Mouse (Mus musculus) limb, embryonic 12.5 days (tissue): ENCODE measurements at regions not wholly inside any gene's neighbourhood (a gene's known extent, or its start where the extent isn't known, plus 50 kb on each side); places are given as distances from the start of the nearest gene placed in this dataset.

Source experiments
- ATAC-seq: fragments of 200-750 bp; cut with Nextera tagmentation; 2 replicates; pipeline ENCODE4 v1.8.0; 2017; ENCODE audit warnings: low read depth, moderate TSS enrichment; ENCODE audit not compliant: insufficient number of reproducible peaks, insufficient read depth, low FRiP score, low TSS enrichment
- H3K27ac ChIP-seq: fragments of 300-500 bp; sonication (generic); 2 replicates; pipeline ENCODE4 v1.5.1; 2016; ENCODE audit warnings: mild to moderate bottlenecking, moderate library complexity
- H3K27me3 ChIP-seq: fragments of 300-500 bp; sonication (generic); 2 replicates; pipeline ENCODE4 v1.6.1; 2016; ENCODE audit warnings: mild to moderate bottlenecking, moderate library complexity
- H3K36me3 ChIP-seq: fragments of 300-500 bp; sonication (generic); 2 replicates; pipeline ENCODE4 v1.6.1; 2016; ENCODE audit warnings: mild to moderate bottlenecking, moderate library complexity
- H3K4me1 ChIP-seq: fragments of 300-500 bp; sonication (generic); replicated peaks from 2 replicates; pipeline ENCODE4 v1.6.1; 2016
- H3K4me2 ChIP-seq: fragments of 300-500 bp; sonication (generic); 2 replicates; pipeline ENCODE4 v1.6.1; 2016; ENCODE audit warnings: mild to moderate bottlenecking, moderate library complexity
- H3K4me3 ChIP-seq: fragments of 300-500 bp; sonication (generic); replicated peaks from 2 replicates; pipeline ENCODE4 v1.5.1; 2016; ENCODE audit warnings: mild to moderate bottlenecking
- H3K9ac ChIP-seq: fragments of 300-500 bp; sonication (generic); replicated peaks from 2 replicates; pipeline ENCODE4 v1.6.1; 2016; ENCODE audit warnings: mild to moderate bottlenecking, moderate library complexity
- H3K9me3 ChIP-seq: fragments of 300-500 bp; sonication (generic); 2 replicates; pipeline ENCODE4 v1.6.1; 2016; ENCODE audit warnings: mild to moderate bottlenecking, moderate library complexity
- WGBS: fragments of 180-500 bp; shearing (Covaris S2); methylation state at CpG from one replicate; pipeline ENCODE4 v1.1.7; 2016; 5-methylcytosine and 5-hydroxymethylcytosine counted together

- Histone ChIP-seq H3K4me3 (no peak overlapping the region), H3K4me1 (no peaks in the 10 kb centered on the region; the same call in 1 of the 2 replicates), H3K4me2 (no peak overlapping the region), H3K9me3 (no peaks in the 10 kb centered on the region), H3K9ac (no peak overlapping the region), H3K27ac (no peak overlapping the region), H3K27me3 (no peaks in the 10 kb centered on the region), H3K36me3 (no peaks in the 10 kb centered on the region)
- peak; percentile 47; the same call in 1 of the 2 replicates for ATAC-seq
- WGBS, result 76% methylated on average over 1 of the region's 1 CpGs
Observed at GRCm38 (mm10) chr7:40257733-40258376, 640.3 kb upstream of the Vstm2b start.

DNA sequence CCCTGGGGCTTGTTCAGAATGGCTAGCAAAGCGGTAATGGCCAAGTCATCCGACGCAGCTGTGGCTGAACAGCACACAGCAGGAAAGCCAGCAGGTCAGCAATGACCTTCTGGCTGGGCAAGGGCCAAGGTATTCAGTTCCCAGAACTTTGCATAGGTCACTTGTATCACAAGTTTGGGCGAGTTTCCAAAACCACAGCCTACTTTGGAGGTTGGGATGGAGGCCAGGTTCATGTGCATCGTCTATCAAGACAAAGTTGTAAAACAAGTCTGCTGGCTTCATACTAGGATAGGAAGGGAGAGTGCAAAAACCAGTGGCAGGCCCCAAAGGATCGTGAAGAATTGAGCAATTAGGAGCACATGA lies 639.8 kb upstream of the Vstm2b start:
- no peak overlapping the region for H3K4me2 ChIP-seq
- H3K27ac ChIP-seq, result no peak overlapping the region
- no peaks in the 10 kb centered on the region for H3K36me3 ChIP-seq
- WGBS, result 59% methylated on average over 6 of the region's 6 CpGs
- H3K4me1 ChIP-seq, result no peaks in the 10 kb centered on the region; the same call in 1 of the 2 replicates
- no peaks in the 10 kb centered on the region for H3K9me3 ChIP-seq
- ATAC-seq, result peak; percentile 68; the same call in 1 of the 2 replicates
- H3K4me3 ChIP-seq, result no peak overlapping the region
- H3K27me3 ChIP-seq, result no peaks in the 10 kb centered on the region
- H3K9ac ChIP-seq, result no peak overlapping the region

- ATAC-seq, result no peak; the same call in 1 of the 2 replicates
- WGBS, result 35% methylated on average over 2 of the region's 2 CpGs
- no peak overlapping the region for H3K4me2 ChIP-seq
- H3K4me1 ChIP-seq, result peaks cover 4% of the 10 kb centered on the region; the same call in 1 of the 2 replicates
- H3K36me3 ChIP-seq, result no peaks in the 10 kb centered on the region
- H3K9ac ChIP-seq, result no peak overlapping the region
- H3K27ac ChIP-seq, result no peak overlapping the region
- no peaks in the 10 kb centered on the region for H3K27me3 ChIP-seq
- H3K9me3 ChIP-seq, result no peaks in the 10 kb centered on the region
- no peak overlapping the region for H3K4me3 ChIP-seq
Observed at GRCm38 (mm10) chr7:40273459-40274072, 624.6 kb upstream of the Vstm2b start.

DNA sequence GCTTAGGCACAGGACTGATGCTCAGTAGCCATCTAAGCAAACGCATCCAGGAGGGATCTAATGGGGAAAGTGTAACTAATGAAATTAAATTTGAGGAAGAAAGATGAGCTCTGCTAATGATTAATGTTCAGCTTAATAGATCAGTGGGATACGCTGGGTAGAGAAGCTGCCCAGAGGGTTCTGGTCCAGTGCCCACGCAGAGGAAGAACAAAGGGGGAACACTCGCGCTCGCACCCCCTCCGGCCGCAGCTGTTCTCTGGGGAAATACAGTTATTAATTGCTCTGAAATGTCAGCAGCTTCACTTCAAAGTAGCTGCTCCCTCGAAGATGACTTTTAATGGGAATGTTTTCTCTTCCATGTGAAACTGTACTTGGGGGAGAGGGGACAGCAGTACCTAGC lies 623.0 kb upstream of the Vstm2b start:
- Histone ChIP-seq H3K36me3 (no peaks in the 10 kb centered on the region), H3K27ac (no peak overlapping the region), H3K4me3 (no peak overlapping the region), H3K9me3 (no peaks in the 10 kb centered on the region), H3K9ac (no peak overlapping the region), H3K27me3 (no peaks in the 10 kb centered on the region), H3K4me2 (no peak overlapping the region), H3K4me1 (peaks cover 4% of the 10 kb centered on the region; the same call in 1 of the 2 replicates)
- WGBS, result 74% methylated on average over 9 of the region's 9 CpGs
- no peak for ATAC-seq

DNA sequence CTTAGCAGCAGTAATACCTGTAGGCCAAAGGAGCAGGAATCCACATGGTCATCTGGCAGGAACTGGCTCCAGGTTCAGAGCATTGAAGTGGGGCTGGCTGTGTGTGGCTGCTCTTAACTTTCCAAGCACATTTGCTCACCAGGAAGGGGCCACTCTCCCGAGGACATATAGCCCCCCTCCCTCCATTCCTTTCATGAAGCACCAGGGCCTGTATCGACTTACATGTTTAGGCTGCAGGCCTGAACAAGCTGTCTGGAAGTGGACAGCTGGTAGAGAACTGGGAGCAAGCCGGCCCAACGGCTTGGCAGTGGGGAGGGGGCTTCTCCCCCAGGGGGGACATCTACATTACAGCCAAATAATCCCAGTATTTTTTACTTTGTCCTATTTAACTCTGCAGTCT lies 622.5 kb upstream of the Vstm2b start:
- Histone ChIP-seq H3K27ac (no peak overlapping the region), H3K9me3 (no peaks in the 10 kb centered on the region), H3K4me3 (no peak overlapping the region), H3K4me2 (no peak overlapping the region), H3K9ac (no peak overlapping the region), H3K27me3 (no peaks in the 10 kb centered on the region), H3K4me1 (peaks cover 4% of the 10 kb centered on the region; the same call in 1 of the 2 replicates), H3K36me3 (no peaks in the 10 kb centered on the region)
- ATAC-seq, result peak; percentile 78
- 44% methylated on average over 4 of the region's 4 CpGs for whole genome bisulfite sequencing

GRCm38 (mm10) chr7:40276116-40276515 lies 622.0 kb upstream of the Vstm2b start:
- ATAC-seq, result no peak
- Histone ChIP-seq H3K36me3 (no peaks in the 10 kb centered on the region), H3K27ac (no peak overlapping the region), H3K9ac (no peak overlapping the region), H3K27me3 (no peaks in the 10 kb centered on the region), H3K4me3 (no peak overlapping the region), H3K4me1 (peaks cover 4% of the 10 kb centered on the region; the same call in 1 of the 2 replicates), H3K9me3 (no peaks in the 10 kb centered on the region), H3K4me2 (no peak overlapping the region)
- WGBS, result 56% methylated on average over 5 of the region's 5 CpGs

DNA sequence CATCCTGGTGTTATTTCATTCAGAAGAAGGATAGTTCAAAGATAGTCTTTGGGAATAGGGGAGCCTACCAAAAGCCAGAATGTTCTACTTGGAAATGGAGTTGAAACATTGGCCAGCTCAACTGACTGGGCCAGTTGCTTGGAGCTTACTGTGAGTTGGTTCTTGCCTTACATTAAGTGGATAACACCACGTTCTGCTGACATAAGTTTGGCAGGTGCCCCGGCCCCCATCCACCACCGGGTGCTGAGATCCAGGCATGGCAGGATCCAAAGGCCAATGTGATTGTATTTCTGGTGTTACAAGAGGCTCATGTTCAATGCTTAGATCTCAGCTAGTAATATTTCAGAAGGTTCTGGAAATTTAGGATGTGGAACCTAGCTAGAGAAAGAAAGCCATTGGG lies 608.0 kb upstream of the Vstm2b start:
- Histone ChIP-seq H3K4me3 (no peak overlapping the region), H3K4me1 (no peaks in the 10 kb centered on the region), H3K4me2 (no peak overlapping the region), H3K9ac (no peak overlapping the region), H3K27me3 (no peaks in the 10 kb centered on the region), H3K9me3 (no peaks in the 10 kb centered on the region), H3K27ac (no peak overlapping the region), H3K36me3 (no peaks in the 10 kb centered on the region)
- WGBS, result 88% methylated on average over 3 of the region's 3 CpGs
- no peak for ATAC-seq

DNA sequence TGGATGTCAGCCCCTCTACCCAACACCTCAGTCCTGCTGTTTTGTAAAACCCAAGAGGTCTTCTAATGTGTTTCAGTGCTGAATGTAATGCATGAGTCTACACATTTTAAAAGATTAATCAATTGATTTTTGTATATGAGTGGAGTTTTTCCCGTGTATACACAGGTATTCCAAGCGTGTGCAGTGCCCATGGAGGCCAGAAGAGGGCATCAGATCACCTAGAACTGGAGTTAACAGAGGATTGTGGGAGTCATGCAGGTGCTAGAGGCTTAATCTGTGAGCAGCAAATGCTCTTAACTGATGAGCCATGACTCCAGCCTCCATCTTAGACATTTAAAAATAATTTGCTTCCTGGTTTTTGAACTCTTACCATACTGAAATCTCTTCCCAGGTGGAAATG lies 587.6 kb upstream of the Vstm2b start:
- H3K36me3 ChIP-seq, result no peaks in the 10 kb centered on the region
- no peak overlapping the region for H3K27ac ChIP-seq
- H3K4me1 ChIP-seq, result no peaks in the 10 kb centered on the region
- 23% methylated on average over 2 of the region's 2 CpGs for WGBS
- ATAC-seq, result no peak
- H3K4me2 ChIP-seq, result no peak overlapping the region
- H3K27me3 ChIP-seq, result no peaks in the 10 kb centered on the region
- no peaks in the 10 kb centered on the region for H3K9me3 ChIP-seq
- H3K9ac ChIP-seq, result no peak overlapping the region
- no peak overlapping the region for H3K4me3 ChIP-seq

DNA sequence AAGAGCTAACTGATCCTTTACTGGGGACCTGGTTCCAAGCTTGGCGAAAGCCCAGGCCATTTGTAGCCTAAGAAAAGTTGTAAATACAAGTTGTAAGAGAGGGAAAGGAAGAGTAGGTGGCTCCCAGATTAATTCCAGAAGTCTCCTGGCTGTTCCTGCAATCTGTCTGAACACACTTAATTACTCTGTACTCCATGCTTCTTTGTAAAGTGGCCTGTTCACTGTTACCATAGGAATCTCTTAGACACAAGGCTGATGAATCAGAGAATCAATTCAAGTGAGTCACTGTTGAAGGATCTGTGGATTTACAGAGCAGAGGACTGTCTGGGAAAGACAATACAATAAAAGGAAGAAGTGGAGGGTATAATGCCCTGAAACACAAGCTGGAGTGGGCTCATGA lies 577.0 kb upstream of the Vstm2b start:
- H3K4me1 ChIP-seq, result no peaks in the 10 kb centered on the region
- no peak overlapping the region for H3K4me2 ChIP-seq
- 50% methylated on average over 1 of the region's 1 CpGs for WGBS
- H3K9ac ChIP-seq, result no peak overlapping the region
- no peaks in the 10 kb centered on the region for H3K9me3 ChIP-seq
- no peak overlapping the region for H3K4me3 ChIP-seq
- no peak overlapping the region for H3K27ac ChIP-seq
- H3K36me3 ChIP-seq, result no peaks in the 10 kb centered on the region
- no peaks in the 10 kb centered on the region for H3K27me3 ChIP-seq
- no peak for ATAC-seq

DNA sequence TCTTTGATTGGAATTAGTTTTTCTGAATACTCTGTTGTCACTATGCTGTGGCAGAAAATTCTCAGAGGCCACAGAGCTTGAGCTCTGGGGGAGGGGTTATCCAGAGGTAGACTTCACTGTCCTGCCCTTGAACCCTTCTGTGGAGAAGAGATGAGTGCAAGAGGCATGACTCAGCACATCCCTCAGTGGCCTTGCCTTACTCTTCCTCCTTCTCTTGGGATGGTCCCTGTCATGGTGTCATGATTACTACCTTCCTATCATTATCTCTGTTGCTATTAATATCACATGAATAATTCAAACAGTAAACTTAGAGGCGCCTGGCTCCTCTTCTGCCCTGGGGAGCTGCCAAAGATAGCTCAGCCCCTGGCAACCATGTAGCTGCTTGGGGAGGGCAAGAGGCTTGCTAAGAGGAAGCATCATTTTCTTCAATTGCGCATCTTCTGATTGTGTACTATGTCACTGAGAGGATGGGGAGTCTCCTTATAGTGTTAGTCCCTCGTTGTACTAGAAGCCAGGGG lies 572.9 kb upstream of the Vstm2b start:
- Histone ChIP-seq H3K36me3 (no peaks in the 10 kb centered on the region), H3K9ac (no peak overlapping the region), H3K27ac (no peak overlapping the region), H3K4me2 (no peak overlapping the region), H3K4me3 (no peak overlapping the region), H3K9me3 (no peaks in the 10 kb centered on the region), H3K4me1 (no peaks in the 10 kb centered on the region), H3K27me3 (no peaks in the 10 kb centered on the region)
- no peak for ATAC-seq
- WGBS, result 85% methylated on average over 3 of the region's 3 CpGs

GRCm38 (mm10) chr7:40332455-40332854 lies 565.7 kb upstream of the Vstm2b start:
- H3K9me3 ChIP-seq, result no peaks in the 10 kb centered on the region
- ATAC-seq, result no peak
- H3K9ac ChIP-seq, result no peak overlapping the region
- H3K27me3 ChIP-seq, result no peaks in the 10 kb centered on the region
- 49% methylated on average over 4 of the region's 4 CpGs for WGBS
- no peak overlapping the region for H3K27ac ChIP-seq
- no peaks in the 10 kb centered on the region for H3K4me1 ChIP-seq
- no peak overlapping the region for H3K4me2 ChIP-seq
- no peaks in the 10 kb centered on the region for H3K36me3 ChIP-seq
- no peak overlapping the region for H3K4me3 ChIP-seq

DNA sequence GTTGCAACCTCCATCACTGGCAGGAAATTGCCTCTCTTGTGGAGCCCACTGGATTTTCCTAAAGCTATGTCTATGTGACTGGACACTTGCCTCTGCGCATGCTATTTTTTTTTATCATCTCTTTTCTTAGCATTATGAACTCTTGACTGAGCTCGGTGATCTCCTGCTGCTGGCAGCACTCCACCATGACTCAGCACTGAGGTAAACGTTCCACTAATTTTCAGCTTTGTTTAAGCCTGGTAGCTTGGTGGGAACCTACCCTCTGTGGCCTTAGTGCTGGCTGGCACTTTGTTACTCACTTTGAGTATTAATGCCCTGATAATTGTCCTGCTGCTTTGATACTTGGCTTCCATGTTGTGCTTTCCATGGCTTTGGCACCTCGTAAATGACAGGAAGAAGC lies 545.8 kb upstream of the Vstm2b start:
- Histone ChIP-seq H3K4me1 (no peaks in the 10 kb centered on the region), H3K9me3 (no peaks in the 10 kb centered on the region), H3K4me3 (no peak overlapping the region), H3K9ac (no peak overlapping the region), H3K27me3 (no peaks in the 10 kb centered on the region), H3K27ac (no peak overlapping the region), H3K36me3 (no peaks in the 10 kb centered on the region), H3K4me2 (no peak overlapping the region)
- 71% methylated on average over 4 of the region's 4 CpGs for WGBS
- no peak for ATAC-seq
